Mouse (Mus musculus): ENCODE results near the gene Foxp1.

Foxp1 gene

DNA sequence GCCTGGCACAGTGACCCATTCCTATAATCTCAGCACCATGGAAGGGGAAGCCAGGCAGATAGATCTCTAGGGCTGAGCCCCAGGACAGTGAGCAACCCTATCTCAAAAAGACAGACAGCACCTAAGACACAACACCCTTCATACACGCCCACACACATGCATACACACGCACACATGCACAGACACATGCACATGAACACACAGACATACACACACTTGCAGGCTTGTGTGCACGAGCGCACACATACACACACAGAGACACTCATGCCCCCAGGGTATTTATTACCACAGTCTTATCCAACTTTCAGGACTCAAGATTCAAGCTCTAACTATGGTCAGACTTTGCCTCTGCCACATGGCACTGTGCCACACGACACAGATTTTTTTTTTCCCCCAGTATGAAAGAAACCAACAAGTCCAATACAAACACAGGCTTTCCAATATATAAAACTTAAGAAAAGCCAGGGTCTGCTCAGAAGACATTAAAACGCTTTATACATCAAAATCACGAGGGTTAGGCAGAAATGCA, 38.3 kb downstream of the Foxp1 start:
- DNase-seq (ENCODE audit: low spot score) = no peak

DNA sequence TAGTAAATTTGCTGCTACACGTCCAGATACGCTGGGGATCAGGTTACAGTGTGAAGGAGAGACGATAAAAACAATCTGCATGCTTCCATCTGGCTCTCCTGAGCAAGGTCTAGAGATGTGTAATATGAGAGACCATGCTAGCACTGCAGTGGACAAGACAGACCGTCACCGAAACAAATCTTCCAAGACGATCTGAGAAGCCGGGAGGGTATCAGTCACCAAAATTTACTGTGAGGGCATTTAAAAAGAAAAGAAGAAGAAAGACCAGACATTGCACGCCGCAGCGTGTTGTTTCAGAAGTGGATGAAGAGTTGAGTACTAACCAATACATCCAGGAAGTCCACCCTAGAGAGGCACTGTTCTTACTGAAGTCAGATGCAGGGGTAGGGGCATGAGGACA, 39.0 kb downstream of the Foxp1 start:
- DNase-seq (ENCODE audit: low spot score) = no peak

DNA sequence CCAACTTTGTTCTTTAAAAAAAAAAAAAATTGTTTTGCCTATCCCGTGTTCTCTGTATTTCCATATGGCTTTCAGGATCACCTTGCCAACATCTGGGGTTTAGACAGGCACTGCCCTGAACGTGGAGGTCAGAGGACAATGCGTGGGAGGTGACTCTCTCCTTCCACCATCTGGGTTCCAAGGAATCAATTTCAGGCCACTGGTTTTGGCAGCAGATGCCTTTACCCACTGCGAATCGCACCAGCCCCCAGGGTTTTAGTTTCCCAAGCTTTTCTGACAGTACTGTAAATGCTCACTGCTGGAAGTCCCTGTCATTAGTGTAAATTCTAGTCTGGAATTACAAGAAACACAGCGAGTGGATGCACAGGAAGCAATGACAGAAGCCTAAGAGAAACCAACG, 41.0 kb downstream of the Foxp1 start:
- no peak for DNase-seq (ENCODE audit: low spot score)

DNA sequence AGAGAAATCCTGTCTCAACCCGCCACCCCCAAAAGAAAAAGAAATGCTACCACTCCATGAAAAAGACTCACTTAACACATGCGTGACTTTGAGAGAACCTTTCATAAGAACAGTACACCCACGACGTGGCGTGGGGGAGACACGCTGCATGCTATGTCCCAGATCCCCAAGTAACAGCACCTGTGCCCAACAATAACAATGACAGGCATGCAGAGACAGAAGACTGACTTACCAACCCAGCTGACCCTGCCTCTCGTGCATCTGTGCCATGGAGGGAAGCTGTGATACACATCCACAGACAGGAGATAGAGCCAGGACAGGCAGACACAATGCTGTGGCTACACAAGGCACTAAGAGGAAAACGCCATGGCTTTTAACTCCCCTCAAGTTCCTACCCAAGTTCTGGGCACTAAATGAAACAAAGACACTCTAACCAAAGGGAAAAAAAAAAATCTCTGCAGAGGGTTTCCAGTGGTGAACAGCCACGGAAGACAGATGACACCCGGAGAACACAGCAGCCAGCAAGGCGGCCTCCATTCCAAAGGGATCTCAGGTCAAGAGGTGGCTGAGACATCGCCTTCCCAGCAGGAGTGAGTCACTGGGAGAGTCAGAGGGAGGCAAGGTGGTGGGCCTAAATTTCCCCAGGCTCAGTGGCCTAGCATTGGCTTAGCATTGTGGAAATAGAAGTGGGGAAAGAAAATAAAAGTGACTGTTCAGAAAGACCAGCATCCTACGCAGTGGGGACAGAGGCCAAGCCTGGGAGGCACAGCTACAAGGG, 43.5 kb downstream of the Foxp1 start:
- DNase-seq (ENCODE audit: low spot score) = no peak

DNA sequence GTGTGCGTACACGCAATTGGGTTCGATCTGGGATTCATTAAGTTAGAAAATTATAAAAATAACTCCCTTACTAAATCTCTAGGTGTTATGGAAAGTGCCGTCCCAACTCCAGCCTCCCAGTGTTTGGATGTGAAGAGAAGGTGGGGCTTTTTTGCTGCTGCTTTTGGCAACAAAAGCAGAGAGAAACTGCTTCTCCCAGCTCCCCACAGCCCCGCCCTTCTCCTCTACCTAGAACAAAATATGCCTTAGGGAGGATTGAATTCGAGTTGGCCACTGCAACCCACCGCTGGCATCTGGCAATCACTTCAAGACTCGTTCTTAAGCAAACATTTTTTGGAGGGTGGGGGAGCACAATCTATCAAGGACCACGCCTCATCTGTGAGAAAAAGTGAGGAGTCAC, 47.5 kb downstream of the Foxp1 start:
- DNase-seq (ENCODE audit: low spot score) = no peak

DNA sequence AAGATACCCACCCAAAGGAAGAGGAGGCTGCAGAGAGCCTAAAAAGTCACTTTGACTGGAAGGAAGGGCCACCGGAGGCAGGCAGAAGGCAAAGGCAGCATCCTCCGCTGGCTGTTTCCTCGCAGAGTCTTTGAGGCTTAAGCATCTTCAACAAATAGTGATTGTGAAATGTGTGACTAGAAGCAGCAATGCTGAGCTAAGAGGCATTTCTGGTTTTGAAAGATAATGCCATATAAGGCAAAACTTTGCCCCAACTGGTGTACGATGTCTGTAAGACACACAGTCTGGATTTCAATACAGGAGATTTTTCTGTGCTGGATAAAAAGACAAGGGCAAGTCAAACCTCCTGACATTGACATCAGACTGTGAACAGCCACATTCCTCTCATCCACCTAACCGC, 51.6 kb downstream of the Foxp1 start:
- DNase-seq (ENCODE audit: low spot score) = no peak

DNA sequence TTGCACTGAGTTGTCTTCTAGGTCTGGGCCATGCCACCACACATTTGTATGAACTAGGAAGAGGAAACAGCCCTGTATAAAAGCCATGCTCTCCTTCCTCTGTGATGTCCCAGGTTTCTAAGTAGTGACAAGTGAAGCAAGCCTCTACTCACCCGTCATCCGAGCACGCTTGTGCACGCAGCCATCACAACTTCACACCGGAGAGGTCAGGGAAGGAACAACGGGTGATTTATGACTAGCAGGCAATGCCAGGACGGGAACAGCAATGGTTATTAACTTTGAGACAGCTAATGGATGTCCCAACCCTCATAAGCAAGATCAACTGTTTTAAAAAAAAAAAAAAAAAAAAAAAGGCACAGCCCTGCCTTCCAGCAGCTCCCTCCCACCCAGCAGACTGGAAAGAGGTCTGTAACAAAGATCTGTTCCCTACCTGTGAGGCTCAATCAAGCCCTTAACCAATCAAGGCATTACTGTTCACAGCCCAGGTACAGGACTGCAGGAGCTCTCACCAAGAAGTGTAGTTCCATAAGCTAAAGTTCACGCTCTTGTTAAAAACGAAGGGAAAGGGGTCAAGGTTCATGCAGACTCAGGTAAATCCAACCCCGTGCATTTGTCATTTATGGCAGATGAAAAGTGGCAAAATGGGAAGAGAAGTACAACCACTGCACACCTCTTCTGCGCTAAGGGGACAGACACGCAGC, 53.2 kb downstream of the Foxp1 start:
- no peak for DNase-seq (ENCODE audit: low spot score)

DNA sequence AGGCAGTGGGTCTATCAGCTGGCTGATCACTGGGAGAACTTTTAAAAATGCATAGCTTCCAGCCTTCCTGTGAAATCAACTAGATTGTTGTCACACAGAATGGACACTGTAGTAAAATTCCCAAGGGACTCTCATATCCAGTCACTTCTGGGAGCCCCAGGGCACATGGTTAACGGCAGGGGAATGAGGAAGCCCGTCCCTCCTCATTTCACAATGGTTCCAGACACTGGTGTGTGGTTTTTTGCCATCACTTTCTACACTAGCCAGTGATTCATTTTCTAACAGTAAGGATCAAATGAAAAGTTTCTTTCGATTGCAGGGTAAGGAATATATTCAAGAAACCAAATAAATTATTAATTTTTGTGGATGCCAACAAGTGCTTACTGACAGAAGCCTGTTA, 54.7 kb downstream of the Foxp1 start:
- no peak for DNase-seq (ENCODE audit: low spot score)

DNA sequence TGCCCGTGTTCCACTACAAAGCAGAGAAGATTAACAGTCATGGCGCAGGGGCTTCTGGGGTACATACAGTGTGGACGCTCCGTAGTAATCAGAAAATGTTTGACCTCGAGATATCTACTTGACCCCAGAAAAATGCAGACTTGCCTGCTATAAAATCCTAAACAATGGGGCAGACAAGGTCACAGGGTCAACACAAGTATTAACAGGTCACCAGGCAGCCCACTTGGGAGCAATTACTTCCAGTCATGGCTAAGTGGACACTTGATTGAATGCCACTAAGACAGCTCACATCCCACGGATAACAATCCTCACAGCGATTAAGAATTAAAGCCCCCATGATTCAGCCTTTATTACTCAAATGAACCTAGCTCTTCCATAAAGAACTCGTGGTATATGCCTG, 55.4 kb downstream of the Foxp1 start:
- DNase-seq (ENCODE audit: low spot score) = no peak

DNA sequence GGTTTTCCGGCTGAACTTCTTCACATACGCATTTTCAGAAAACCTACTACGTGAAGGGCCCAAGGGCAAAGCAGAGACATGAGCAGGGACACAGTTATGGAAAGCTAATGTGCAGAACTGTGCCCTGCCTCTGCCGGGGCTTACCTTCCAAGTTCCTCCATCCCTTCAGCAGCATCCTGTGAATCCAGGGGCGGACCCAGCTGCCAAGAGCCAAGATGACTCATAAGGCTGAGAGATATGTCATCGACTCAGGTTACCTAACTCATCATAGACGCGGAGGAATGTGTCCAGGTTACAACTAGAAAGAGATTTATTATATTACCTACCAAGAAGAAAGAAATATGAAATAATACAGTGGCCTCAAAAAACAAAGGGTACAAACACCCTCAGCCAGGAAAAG, 56.2 kb downstream of the Foxp1 start:
- no peak for DNase-seq (ENCODE audit: low spot score)

DNA sequence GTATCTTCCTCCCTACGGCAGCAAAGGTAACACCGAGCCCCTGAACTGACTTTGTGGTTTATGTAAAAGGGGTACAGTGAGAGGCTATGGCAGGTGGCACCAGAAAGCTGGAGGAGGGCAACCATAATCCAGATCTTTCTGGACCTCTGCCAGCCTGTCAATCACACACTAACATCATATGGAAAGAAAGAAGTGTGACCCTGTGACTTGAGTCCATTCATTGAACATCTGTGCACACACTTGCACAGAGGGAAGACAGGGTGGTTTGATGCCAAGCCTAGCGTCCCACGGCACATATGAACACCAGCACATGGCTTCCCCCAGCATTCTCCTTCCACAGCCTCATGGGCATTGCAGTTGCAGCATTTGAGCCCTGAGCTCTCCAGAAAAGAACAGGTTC, 58.1 kb downstream of the Foxp1 start:
- DNase-seq (ENCODE audit: low spot score) = no peak

DNA sequence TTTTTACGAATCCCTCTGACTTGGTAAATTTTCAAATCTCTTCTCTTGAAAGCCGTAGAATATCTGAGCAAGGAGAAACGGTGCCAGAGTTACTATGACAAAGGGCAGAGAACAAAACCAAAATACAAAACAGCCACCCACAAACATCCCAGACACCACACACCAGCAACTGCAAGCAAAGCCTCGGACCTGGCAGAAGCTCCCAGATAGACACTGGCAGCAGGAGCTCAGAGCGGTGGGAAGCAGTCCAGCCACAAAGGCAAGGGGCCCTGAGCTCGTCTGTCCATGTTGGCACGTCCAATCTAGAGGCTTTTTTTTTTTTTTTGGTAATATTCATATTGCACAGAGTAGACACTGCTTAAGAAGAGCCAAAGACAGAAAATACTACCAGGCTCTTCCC, 58.6 kb downstream of the Foxp1 start:
- no peak for DNase-seq (ENCODE audit: low spot score)

DNA sequence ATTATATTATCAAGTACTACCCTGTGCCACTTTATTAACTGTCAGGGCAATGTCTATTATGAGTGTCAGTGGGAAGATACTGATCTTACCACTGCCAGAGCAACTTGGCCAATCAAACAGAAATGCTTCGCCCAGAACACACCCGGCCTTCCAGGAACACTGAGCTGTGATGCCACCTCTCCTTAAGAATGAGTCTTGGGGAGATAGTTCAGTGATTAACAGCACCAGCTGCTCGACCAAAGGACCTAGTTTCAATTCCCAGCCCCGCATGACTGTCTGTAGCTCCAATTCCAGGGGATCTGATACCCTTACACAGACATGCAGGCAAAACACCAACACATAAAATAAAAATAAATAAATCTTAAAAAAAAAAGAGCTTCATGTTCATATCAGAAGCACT, 63.7 kb downstream of the Foxp1 start:
- no peak for DNase-seq (ENCODE audit: low spot score)

DNA sequence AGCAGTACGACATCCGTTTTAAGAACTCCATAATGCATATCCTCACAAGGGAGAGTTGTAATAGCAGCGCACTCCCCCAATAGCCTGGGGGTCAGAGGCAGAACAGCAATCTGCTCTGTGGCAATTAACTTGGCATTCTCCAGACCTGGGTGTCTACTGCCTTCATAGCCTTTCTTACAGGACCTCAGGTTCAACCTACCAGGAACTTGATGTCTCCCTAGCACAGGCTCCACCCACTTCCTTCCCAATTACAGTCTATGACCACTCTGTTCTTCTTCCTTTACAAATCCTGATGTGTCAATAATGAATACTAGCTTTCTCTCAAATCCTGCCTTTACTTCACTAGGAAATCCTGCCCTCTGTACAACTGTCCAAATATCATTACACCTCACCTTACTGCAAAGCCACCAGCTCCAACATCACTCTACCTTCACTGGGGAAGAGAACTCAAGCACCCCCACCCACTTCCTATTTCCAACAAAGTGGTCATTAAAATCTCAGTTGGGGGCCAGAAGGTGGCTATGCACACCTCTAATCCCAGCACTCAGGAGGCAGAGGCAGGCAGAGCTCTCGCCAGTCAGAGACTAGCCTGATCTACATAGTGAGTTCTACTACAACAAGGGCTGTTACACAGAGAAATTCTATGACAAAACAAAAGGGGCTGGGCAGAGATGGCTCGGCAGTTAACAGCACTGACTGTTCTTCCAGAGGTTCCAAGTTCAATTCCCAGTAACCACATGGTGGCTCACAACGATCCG, 68.6 kb downstream of the Foxp1 start:
- no peak for DNase-seq (ENCODE audit: low spot score)

DNA sequence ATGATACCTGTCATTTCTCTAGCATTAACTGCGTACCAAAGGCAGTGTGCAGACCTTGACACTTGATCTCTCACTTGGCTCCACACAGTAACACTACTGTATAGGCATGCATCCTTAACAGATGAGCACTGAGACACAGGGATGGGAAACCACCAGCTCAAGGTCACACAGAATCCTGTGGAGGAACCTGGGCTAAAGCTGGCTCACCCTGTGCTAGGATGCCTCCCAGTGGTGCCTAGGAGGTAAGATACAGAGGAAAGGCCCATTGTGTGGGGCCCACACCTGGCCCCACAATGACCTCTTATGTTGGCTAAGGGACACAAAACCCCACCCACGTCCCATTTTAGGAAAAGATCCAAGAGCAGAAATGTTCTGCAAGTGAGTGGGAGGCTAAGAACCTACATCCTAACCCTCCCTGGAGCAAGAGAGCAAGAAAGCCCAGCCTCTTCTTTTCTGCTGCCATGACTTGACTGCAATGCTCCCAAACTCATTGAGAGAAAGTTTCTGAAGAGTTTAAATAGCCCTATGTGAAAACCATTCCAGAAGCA, 69.8 kb downstream of the Foxp1 start:
- no peak for DNase-seq (ENCODE audit: low spot score)

DNA sequence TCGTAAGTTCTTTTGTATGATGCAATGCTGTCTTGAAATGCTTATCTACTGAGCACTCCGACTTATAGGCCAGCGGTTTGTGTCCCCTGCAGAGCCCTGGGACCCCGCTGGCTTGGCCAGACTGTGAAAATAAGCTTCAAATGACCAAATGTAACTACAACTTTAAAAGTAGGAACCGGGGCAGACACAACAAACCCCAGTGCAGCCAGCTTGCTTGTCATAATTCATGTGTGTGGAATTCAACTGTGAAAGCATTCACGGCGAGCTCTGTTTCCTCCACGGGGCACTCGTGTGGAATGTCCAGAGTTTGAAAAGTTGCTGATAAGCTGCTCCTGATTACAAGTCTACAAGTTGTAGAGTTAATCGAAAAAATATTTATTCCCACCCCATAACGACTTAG, 71.0 kb downstream of the Foxp1 start:
- no peak for DNase-seq (ENCODE audit: low spot score)

DNA sequence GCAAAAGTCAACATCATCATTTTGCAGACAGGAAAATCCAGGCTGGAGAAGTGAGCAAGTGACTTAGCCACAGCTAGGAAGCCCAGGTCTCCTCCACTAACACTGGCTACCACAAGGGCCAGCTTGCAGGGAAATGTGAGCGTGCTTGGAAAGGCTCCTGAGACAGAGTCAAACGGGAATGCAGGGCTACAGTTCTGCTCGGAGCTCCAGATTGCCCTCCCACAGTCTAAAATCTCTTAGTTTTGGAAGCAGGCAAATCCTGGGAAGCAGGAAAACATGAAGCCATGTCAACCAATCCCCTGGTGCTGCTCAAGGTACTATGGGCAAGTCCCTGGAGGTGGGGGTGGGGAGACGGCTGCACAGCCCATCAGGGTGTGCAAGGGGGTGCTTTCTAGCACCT, 75.1 kb downstream of the Foxp1 start:
- no peak for DNase-seq (ENCODE audit: low spot score)

DNA sequence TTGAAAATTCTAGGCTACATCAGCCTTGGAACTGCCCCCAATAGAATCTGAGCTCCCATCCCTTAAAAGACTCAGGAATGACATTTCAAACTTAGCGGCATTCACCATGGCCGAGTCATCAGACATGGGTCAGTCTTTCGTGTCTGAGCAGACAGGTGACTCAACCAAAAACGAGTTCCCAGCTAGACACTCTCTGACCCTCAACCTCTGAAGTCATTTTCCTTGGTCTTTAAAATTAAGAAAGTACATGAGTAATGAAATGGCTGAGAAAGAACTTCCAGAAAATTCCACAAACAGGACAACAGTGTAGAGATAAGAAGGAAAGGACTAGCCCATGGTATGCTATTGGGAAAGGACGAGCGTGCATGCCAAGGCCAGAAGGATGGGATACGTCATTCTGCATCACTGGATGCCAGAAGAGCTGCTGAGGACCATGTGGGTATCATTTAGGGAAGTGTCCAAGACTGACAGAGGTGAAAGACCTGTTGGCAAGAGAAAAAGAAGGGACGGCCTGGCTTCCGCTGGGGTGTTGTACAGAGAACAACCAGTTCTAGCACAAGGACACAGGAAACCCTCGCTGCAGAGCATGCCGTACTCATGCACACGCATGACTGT, 75.6 kb downstream of the Foxp1 start:
- DNase-seq (ENCODE audit: low spot score) = no peak

DNA sequence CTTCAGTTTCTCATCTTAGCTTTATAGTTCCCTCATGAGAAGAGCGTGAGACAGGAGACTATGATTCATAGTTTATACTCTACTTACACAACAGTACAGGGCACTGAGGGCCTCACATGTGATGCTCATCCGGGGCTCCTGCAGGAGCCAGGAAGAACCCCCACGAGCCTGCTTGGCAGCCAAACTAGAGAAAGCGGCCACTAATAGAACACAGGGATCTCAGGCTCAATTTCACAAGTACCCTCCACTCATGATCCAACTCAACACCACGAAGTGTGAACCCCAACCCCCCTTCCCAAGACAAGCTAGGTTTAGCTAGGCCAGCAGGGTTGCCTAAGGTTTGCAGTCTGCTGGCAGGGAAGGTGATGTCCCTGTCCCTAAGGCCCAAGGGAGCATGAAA, 79.1 kb downstream of the Foxp1 start:
- DNase-seq (ENCODE audit: low spot score) = no peak

DNA sequence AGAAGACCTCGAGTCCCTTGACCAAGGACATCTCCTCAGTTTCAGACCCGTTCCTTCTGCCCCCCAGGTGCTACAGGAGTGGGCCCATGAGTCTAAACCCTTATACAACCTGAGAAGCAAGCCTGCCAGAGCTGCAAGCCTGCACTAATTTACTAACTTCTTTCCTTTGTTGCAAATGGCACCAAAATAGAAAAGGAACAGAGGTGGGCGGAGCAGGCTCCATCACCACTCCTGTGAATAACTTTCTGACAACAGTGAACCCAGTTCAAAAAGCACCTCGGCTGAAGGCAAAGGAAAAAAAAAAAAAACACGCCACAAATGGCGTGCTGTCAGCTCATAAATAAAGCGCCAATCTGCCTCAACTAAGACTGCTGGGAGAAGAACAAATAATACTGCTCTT, 81.4 kb downstream of the Foxp1 start:
- no peak for DNase-seq (ENCODE audit: low spot score)

DNA sequence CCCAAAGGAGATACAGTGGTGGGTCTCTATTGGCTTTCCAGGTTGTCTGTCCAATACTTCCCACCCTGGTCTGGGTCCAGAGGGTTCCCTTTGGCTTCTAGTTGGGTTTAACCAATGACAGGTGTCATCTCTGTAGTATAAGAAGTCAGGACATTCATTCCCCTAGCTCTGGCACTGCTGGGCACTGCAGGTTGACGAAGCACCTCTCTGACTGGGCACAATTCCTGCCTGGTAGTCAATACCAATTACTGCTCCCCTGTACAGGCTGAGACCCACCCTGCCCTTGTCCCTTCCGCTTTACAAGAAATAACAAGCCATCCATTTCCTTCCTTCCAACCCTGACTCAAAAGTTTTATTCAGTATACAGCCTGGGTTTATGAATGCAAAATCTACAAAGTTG, 81.9 kb downstream of the Foxp1 start:
- no peak for DNase-seq (ENCODE audit: low spot score)

DNA sequence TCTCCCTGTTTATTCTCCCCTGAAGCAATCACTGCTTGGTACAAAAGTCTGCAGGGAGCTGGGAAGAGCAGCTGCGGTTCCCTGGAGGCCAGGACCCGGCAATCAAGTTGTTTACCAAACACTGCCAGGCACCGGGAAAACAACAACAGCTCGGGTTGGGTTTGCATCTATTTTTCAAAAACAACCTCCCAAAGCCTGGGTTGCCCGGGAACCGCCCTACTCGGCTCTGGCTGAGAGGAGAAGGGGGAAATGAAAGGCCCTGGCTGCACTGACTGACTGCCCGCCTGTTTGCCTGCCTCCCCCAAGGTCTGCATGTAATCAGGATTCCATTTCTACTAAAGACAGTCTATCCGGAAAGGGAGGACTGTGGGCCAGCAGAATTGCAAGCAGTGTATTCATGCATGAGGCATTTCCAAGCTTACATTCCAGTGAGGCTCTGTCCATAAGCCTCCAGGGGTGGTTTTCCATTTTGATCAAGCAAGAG, 82.6 kb downstream of the Foxp1 start:
- peak; percentile 54 for DNase-seq (ENCODE audit: low spot score)

All from testis, postnatal 10 days (tissue).